Mouse (Mus musculus) lung, postnatal 0 days (tissue): ENCODE measurements around the gene Ppp3ca.

Experiments
- CTCF ChIP-seq: IDR thresholded peaks from 2 replicates; pipeline ENCODE4 v1.5.1; 2016; ENCODE audit warnings: antibody characterized with exemption, mild to moderate bottlenecking
- EP300 ChIP-seq: IDR thresholded peaks from 2 replicates; pipeline ENCODE4 v1.6.1; 2016; ENCODE audit warnings: antibody characterized with exemption, mild to moderate bottlenecking, control low read depth

DNA sequence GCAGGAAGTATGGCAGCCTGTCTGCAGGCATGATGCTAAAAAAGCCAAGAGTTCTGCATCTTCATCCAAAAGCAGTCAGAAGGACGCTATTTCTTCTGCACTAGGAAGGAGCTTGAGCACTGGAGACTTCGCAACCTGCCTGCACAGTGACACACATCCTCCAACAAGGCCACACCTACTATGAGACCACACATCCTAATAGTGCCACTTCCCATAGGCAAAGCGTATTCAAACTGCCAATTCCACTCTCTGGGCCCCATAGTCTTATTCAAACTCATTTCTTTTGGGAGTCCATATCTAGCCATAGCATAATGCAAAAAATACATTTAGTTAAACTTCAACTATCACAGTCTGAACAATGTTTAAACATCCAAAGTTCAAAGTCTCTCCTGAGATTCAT, 290.4 kb downstream of the Ppp3ca start:
- TF ChIP-seq CTCF (no peak), EP300 (no peak)
